Mouse (Mus musculus): Measurements from ENCODE around the gene Ext2. TPM values are rescaled to one million over a fixed set of nuclear protein-coding genes. Genes with fewer than 3 reads are reported as not detected.

The Ext2 gene
- polyA plus RNA-seq, 1 experiment from 2014 or later: 76.0 TPM

DNA sequence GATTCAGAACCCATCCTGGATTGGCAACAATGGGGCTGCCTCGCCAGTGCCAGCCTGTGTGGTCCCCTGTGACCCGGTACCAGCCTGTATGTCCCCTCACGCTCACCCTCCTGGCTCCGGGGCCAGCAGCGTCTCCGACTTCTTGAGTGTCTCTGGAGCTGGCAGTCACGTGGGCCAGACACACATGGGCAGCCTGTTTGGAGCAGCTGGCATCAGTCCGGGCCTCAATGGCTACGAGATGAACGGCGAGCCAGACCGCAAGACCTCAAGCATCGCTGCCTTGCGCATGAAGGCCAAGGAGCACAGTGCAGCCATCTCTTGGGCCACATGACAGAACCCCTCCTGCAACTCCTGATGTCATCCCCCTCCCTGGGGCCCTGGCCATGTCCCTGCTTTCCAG lies 145.1 kb downstream of the Ext2 start:
- DNase-seq (ENCODE audit: low spot score): no peak
- H3K27ac ChIP-seq (replicated peaks): no peak overlapping the region
- peaks cover 82% of the 10 kb centered on the region for H3K4me1 ChIP-seq
- H3K36me3 ChIP-seq (replicated peaks): peaks cover 70% of the 10 kb centered on the region
- H3K27me3 ChIP-seq (replicated peaks; ENCODE audit: low read depth, poor library complexity, severe bottlenecking): 0 out of 2 replicates have a peak, but pooled peaks cover 4% of the 10 kb centered on the region
- no peaks in the 10 kb centered on the region for H3K9me3 ChIP-seq
- no peak overlapping the region for H3K4me3 ChIP-seq
- 94% methylated on average over 14 of the region's 14 CpGs for WGBS

DNA sequence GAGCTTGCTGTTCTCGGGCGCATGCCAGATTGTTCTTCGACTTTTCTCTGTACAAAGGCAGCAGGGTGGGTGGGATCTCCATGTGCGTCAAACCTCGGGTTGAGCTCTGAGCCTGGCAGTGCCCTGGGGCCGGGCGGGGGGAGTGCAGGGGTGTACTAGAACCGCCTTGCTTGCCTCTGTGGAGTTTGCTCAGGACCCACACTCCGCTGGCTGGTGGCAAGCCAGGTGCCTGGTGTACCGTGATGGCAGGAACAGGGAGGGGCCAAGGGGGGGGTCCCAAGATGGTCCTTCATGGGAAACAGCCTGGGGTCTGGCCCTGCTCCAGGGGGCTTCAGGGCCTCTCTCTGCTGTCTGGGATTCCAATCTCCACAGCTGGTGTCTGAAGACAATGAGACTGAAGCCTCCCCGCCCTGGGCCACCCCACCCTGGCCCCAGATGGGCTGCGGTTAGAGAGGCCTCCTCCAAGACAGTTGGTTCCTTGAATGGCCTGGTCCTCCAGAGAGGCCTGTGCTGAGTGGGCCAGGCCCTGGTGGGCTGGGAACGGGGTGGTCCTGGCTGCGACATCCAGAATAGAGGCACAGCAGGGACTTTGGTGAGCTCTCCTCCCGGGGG lies 150.7 kb downstream of the Ext2 start:
- peaks cover 92% of the 10 kb centered on the region for H3K36me3 ChIP-seq (replicated peaks)

DNA sequence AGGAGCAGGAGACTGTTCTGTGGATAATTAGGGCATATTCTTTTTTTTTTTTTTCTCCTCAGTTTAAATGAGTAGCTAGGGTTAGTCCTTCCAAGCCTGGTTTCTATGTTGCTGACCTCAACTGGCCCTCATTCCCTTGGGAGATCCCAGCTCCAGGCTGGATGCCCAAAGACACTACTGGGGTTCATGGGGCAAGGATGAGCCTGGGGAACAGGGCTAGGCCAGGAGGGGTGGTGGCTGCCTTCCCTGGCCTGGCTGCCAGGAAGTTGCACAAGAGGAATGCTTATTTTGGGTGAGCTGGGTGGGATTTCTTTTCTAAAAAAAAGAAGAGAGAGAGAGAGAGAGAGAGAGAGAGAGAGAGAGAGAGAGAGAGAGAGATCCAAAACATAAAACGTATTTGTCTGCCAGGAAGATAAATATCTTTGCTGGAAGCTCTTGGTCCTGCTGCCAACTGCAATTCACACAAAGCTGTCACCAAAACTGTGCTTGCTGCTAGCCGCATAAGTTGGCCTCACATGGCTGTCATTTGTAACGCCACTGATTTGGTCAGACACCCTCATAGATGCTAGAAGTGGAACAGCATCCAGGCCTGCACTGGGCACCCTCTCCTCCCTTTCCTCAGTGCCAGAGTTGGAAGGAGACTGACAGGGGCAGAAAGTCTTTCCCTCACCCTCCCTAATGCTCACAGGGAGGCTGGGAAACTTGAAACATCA lies 156.1 kb downstream of the Ext2 start:
- Histone ChIP-seq H3K4me3 (no peak overlapping the region), H3K27me3 (replicated peaks; ENCODE audit: low read depth, poor library complexity, severe bottlenecking) (peaks cover 39% of the 10 kb centered on the region), H3K9me3 (no peaks in the 10 kb centered on the region), H3K4me1 (peaks cover 54% of the 10 kb centered on the region), H3K36me3 (replicated peaks) (peaks cover 60% of the 10 kb centered on the region), H3K27ac (replicated peaks) (0 out of 2 replicates have a peak overlapping the region, but pooled peaks have one; percentile 14)
- no peak for DNase-seq (ENCODE audit: low spot score)
- 63% methylated on average over 3 of the region's 3 CpGs for WGBS

More for the DNA sequence above, 150.7 kb downstream of the Ext2 start:
- Histone ChIP-seq H3K27me3 (replicated peaks; ENCODE audit: low read depth, poor library complexity, severe bottlenecking) (no peaks in the 10 kb centered on the region; the same call in 1 of the 2 replicates), H3K4me1 (peaks cover 50% of the 10 kb centered on the region), H3K27ac (replicated peaks) (peak overlapping the region; percentile 74), H3K4me3 (no peak overlapping the region), H3K9me3 (no peaks in the 10 kb centered on the region)
- DNase-seq (ENCODE audit: low spot score): no peak
- WGBS: 66% methylated on average over 15 of the region's 15 CpGs

DNA sequence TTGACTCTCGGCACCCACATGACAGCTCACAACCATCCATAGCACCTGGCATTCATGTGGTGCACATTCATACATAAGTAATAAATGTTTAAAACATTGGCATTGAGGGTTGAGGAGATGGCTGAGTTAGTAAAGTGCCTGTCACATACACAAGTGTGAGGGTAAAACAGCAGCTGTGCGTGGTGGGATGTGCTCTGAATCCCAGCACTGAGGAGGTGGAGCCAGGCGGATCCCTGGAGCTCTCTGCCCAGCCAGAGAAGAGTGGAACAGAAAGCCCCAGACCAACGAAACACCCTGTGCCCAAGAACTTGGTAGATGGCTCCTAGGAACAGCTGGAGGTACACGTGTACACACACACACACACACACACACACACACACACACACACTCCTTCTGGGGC lies 156.9 kb downstream of the Ext2 start:
- no peaks in the 10 kb centered on the region for H3K9me3 ChIP-seq
- H3K36me3 ChIP-seq (replicated peaks): peaks cover 55% of the 10 kb centered on the region
- H3K27ac ChIP-seq (replicated peaks): no peak overlapping the region
- peaks cover 48% of the 10 kb centered on the region for H3K27me3 ChIP-seq (replicated peaks; ENCODE audit: low read depth, poor library complexity, severe bottlenecking)
- 78% methylated on average over 5 of the region's 5 CpGs for WGBS
- peaks cover 49% of the 10 kb centered on the region for H3K4me1 ChIP-seq
- no peak overlapping the region for H3K4me3 ChIP-seq
- no peak for DNase-seq (ENCODE audit: low spot score)

DNA sequence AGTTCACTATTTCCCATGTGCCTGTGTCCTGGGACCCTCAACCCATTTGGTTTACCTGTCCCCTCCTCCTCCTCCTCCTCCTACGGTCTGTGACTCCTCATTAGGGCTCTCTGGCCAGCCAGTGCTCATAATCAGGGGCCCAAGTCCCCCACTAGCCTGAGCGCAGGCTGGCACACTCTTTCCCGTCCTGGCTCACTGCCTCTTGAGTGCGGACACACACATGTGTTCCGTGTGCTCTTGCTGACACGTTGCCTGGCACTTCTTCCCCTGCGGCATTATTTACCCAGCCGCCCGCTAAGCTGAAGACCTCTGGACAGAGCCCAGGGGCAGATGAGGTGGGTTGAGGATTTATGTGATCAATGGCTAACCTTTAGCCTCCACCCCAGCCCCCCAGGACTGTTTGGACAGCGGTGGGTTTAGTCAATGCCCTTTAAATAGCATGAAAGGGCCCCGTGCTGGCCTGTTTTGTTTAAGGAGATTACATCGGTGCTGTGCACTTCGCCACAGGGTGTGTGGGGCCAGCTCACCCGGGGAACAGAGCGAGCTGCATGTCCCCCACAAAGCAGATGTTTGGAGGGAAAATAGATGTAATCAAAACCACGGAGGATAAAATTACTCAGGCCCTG lies 160.0 kb downstream of the Ext2 start:
- Histone ChIP-seq H3K4me1 (peaks cover 60% of the 10 kb centered on the region), H3K27me3 (replicated peaks; ENCODE audit: low read depth, poor library complexity, severe bottlenecking) (peaks cover 77% of the 10 kb centered on the region), H3K27ac (replicated peaks) (peak overlapping the region; percentile 57), H3K9me3 (no peaks in the 10 kb centered on the region), H3K36me3 (replicated peaks) (peaks cover 54% of the 10 kb centered on the region), H3K4me3 (peak overlapping the region; percentile 25; the same call in 1 of the 2 replicates)
- DNase-seq (ENCODE audit: low spot score): peak; percentile 38
- 12% methylated on average over 16 of the region's 16 CpGs for WGBS

DNA sequence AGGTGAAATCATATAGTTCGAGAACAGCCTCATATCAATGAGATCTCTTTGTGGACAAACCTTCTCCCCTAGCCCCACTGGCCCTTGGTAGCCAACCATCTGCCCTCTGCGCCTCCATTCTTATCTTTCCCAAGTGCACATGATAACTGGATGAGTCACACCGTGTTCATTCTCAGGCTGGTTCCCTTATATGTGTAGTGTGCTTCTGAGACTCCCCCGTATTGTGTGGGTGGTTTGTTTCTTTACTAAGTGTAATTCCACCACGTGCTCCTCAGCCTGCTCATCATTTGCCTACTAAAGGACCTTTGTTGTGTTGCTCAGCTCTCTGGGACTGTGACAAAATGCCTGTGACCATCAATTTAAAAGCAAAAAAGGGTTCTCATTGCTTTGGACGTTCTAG lies 161.3 kb downstream of the Ext2 start:
- Histone ChIP-seq H3K4me1 (peaks cover 58% of the 10 kb centered on the region), H3K36me3 (replicated peaks) (peaks cover 58% of the 10 kb centered on the region), H3K27ac (replicated peaks) (no peak overlapping the region), H3K9me3 (no peaks in the 10 kb centered on the region), H3K4me3 (no peak overlapping the region), H3K27me3 (replicated peaks; ENCODE audit: low read depth, poor library complexity, severe bottlenecking) (peaks cover 84% of the 10 kb centered on the region)
- DNase-seq (ENCODE audit: low spot score): no peak
- 81% methylated on average over 6 of the region's 6 CpGs for WGBS

DNA sequence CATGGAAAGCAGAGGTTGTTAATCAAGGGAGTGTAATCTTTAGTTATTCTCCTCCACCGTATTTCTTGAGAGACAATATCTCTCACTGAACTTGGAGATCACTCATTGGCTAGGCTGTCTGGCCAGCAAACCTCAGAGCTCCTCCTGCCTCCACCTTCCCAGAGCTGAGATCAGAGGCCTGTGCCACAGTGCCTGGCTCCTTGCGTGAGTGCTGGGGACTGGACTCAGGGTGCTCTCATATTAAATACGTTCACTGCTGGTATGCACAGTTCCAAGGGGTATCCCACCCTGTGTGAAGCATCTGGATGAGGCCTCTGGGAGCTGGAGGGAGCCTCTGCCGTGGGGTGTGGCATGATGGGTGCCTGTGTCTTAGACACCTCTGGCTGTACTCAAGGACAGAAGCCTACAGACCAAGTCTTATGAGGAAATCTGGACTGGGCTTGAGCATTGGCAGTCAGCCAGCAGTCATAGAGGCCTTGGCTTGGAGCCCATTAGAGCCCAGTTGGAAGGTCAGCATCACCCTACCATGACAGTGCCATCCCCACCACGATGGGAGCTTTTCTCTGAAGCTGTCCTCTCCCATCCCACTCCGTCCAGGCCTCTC lies 162.6 kb downstream of the Ext2 start:
- Histone ChIP-seq H3K27me3 (replicated peaks; ENCODE audit: low read depth, poor library complexity, severe bottlenecking) (peaks cover 86% of the 10 kb centered on the region), H3K36me3 (replicated peaks) (peaks cover 63% of the 10 kb centered on the region), H3K9me3 (no peaks in the 10 kb centered on the region), H3K27ac (replicated peaks) (no peak overlapping the region), H3K4me3 (no peak overlapping the region), H3K4me1 (peaks cover 52% of the 10 kb centered on the region)
- 77% methylated on average over 6 of the region's 6 CpGs for WGBS
- no peak for DNase-seq (ENCODE audit: low spot score)

DNA sequence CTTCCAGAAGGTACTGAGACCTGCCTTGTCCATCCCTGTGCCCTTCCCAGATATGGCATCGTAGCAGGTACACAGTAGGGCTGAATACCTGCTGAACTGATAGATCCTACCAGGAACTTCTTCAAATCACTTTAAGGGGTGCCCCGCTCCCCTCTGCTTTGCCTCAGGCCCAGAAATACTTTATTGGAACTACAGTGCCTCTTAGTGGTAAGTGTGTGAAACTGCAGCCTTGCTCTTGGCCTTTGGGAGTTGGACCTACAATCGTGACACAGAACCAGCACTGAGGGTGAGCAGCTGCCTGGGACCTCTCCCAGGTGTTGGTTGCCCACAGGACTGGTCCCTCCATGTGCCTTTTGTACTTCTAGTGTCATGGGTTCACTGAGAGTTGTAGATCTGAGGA lies 163.4 kb downstream of the Ext2 start:
- 34% methylated on average over 3 of the region's 3 CpGs for WGBS
- Histone ChIP-seq H3K4me3 (no peak overlapping the region), H3K27me3 (replicated peaks; ENCODE audit: low read depth, poor library complexity, severe bottlenecking) (peaks cover 85% of the 10 kb centered on the region), H3K27ac (replicated peaks) (no peak overlapping the region), H3K36me3 (replicated peaks) (peaks cover 68% of the 10 kb centered on the region), H3K9me3 (no peaks in the 10 kb centered on the region), H3K4me1 (peaks cover 53% of the 10 kb centered on the region)
- no peak for DNase-seq (ENCODE audit: low spot score)

DNA sequence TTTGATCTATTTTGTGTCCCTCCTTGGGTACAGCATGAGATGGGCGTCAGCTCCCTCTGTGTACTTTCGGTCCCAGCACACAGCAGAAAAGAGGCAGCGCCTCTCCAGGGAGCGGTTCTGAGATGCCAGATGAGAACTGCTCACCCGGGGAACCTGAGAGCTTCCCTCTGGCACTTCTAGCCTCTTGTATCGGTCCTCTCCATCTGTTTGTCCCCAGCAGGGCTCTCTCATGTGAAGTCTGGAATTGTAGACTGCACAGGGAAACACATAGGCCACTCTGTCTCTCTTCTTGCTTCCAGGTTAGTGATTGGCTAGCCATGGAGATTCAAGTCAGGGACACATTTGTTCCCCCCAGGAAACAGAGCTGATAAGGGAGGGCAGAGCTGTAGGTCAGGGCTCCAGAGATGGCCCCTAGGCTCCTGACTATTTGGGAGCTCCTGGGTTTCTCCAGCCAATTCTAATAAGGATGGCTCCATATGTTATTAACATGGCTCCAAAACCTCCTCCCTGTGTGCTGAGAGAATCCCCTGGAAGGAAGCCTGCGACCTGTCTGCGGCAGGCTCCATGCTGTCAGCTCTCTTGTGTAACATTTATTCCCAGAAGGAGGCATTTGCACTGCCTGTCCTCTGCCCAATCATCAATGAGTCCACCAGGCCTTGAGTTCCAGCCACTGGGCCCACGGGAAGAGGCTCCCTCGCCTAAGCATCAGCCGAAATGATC lies 167.9 kb downstream of the Ext2 start:
- Histone ChIP-seq H3K36me3 (replicated peaks) (peaks cover 87% of the 10 kb centered on the region), H3K27me3 (replicated peaks; ENCODE audit: low read depth, poor library complexity, severe bottlenecking) (peaks cover 86% of the 10 kb centered on the region), H3K4me1 (peaks cover 59% of the 10 kb centered on the region), H3K4me3 (no peak overlapping the region), H3K27ac (replicated peaks) (0 out of 2 replicates have a peak overlapping the region, but pooled peaks have one; percentile 30), H3K9me3 (no peaks in the 10 kb centered on the region)
- 69% methylated on average over 11 of the region's 11 CpGs for WGBS
- no peak for DNase-seq (ENCODE audit: low spot score)

DNA sequence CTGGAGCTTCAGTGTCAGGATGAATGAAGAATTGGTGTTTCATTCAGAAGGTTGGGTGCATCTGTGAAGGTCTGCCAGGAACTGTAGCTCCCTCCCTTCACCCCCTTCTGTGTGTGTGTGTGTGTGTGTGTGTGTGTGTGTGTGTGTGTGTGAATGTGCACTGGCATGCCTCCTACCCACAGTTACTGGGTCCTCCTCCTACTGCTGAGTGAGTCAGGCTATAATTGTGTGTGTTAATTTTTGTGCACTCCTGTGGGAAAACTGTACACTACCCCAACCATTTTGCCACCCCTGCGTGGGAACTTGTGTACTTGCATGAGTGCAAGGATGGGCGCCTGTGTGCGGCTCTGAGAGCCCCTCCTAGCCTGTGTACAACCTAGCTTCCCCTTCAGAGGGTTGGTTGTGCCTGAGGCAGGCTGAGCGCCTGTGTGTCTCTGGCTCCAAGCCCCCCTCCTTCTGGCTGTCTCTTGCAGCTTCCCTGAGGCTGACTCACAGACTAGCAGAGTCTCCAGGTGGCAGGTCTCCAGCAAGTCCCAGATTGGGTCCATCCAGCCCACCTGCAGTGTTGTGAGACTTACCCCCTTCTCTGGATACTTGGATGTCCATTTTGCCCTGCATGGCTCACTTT lies 173.0 kb downstream of the Ext2 start:
- 21% methylated on average over 4 of the region's 4 CpGs for WGBS
- DNase-seq (ENCODE audit: low spot score): no peak
- H3K4me1 ChIP-seq: peaks cover 86% of the 10 kb centered on the region
- H3K36me3 ChIP-seq (replicated peaks): peaks cover 57% of the 10 kb centered on the region
- no peaks in the 10 kb centered on the region for H3K9me3 ChIP-seq
- H3K4me3 ChIP-seq: peak overlapping the region; percentile 85
- H3K27me3 ChIP-seq (replicated peaks; ENCODE audit: low read depth, poor library complexity, severe bottlenecking): peaks cover 93% of the 10 kb centered on the region
- peak overlapping the region; percentile 97 for H3K27ac ChIP-seq (replicated peaks)

DNA sequence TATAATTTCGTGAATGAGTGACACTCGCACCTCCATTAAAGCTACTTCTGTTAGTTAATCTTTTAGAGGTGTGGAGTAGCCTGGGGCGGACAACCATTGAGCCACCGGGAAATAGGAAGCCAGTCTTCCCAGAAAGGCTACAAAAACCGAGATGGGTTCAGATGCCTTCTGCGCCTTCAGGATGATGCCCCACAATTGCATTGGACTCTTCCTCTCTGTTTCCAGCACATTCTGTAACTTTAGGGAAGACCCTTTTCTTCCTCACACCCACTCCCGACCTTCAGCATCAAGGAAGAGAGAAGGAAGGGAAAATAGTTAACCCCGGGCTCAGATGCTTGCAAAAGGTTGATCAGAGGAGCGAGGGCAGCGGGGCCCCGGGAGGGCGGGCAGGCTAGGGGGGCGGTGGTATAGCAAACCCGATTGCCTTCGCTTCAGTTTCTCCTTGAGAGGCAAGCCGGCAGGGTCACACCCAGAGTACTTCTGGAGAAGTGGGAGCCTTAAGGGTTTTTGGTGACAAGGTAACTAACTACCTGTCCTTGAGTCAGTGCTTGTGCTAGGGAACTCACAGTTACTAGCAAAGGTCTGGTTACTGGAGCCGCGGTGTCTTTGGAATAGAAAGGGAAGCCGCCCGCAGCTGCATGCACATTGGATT lies 174.3 kb downstream of the Ext2 start:
- peak overlapping the region; percentile 97 for H3K27ac ChIP-seq (replicated peaks)
- 1% methylated on average over 20 of the region's 20 CpGs for WGBS
- H3K36me3 ChIP-seq (replicated peaks): peaks cover 55% of the 10 kb centered on the region
- peak; percentile 61 for DNase-seq (ENCODE audit: low spot score)
- H3K9me3 ChIP-seq: no peaks in the 10 kb centered on the region
- H3K27me3 ChIP-seq (replicated peaks; ENCODE audit: low read depth, poor library complexity, severe bottlenecking): peaks cover 100% of the 10 kb centered on the region
- H3K4me1 ChIP-seq: peaks cover 89% of the 10 kb centered on the region
- peak overlapping the region; percentile 85 for H3K4me3 ChIP-seq
